Mouse (Mus musculus): ENCODE data around the gene Itga9. TPM values are rescaled to one million over a fixed set of nuclear protein-coding genes. Genes with fewer than 3 reads are reported as not detected.

Gene Itga9
- total RNA-seq, 4 experiments from 2014 or later = 24.9 to 42.6 (median 36.7) TPM

- no peak for DNase-seq (ENCODE audit: low spot score)
These were observed 209.1 kb downstream of the Itga9 start for GRCm38 (mm10) chr9:118815543-118815942.

DNA sequence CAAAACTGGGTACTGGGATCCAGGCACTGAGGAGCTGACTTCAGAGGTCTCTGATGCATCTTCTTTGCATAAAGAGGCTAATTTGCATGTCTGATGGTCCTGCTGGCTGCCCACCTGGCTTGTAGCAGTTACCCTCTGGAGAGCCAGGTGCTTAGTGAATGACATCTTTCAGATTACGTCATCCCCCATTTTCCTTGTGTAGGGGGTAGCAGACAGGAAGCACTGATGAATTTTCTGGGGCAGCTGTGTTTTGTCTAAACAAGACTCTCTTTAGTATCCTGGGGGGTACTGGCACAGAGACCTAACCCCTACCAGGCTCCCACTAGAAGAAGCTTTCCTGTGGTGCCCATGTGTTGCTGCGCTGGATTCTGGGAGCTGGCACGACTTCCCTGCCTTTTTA lies 212.0 kb downstream of the Itga9 start:
- DNase-seq (ENCODE audit: low spot score) = no peak

DNA sequence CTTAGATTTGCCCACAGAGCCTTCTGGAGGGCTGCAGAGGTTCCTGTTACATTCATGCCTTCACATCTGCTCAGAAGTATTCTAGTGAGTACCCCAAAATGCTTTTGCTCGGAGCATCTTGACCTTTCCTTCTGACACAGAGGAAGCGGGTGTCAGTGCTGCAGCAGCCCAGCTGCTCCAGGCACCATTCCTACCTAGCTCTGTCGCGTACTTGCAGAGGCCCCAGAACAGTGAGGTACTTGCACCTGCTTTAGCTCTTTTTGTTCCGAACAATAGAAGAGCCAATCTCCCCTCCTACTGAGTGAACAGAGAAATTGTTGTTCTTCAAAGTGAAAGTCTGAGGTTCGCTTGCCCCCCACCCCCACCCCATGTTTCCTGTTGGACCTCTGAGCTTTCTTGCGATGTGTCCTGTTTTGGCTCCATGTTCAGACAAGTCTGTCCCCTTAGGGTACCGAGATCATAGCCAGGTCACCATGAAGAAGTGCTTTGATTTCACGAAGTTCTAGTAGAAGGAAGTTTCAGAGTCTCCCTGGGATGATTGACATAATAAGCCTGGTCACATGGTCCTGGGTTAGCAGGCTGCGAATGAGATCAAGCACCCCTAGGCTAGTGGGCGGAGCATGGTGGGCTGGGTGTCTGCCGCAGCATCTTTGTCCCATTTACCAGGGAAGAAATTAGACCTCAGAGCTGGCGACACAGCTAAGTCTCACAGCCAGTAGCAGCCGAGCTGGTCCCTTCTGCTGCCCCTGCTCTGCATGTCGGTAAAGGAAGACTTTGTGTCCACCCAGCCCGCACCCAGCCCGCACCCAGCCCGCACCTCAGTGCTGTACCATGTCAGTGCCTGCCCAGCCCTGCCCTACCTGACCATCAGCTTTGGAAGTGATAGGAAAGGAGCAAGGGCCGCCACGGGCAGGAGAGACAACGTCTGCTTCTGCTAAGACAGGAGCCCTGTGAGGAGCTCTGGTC lies 215.0 kb downstream of the Itga9 start:
- DNase-seq (ENCODE audit: low spot score) = no peak

DNA sequence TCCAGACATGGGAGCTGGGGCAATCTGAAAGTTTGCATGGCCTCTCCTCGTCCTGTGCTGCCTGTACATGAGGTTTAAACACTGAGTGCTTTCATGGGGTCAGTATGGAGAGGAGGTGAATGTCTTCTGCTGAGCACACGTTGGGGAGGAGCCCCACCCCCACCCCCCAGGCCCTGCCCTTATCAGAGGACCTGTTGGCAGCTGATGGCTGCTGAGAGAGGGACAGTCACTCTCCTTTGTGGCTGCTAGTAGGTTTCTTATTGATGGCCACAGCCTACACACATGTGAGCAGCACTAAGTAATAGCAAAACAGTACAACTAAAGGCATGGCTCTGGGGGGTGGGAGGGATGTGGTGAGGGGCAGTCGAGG lies 215.7 kb downstream of the Itga9 start:
- no peak for DNase-seq (ENCODE audit: low spot score)

DNA sequence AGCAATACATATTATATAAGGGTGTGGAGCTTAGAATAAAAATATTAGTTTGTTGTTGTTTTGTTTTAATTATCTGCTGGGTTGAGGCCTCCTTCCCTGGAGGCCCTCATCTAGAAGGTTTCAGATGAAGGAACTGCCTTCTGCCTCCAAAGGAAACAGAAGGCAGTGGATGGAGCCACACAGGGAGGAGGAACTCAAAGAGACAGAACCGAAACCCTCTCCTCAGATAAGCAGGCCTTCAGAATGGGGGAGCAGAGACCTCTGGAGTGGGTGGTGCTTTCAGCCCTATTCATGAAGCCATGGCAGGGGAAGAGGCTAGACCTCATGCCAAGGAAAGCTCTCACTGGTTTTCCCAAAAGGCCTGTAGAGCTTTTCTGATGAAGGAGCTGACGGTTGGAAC lies 216.1 kb downstream of the Itga9 start:
- DNase-seq (ENCODE audit: low spot score) = no peak

GRCm38 (mm10) chr9:118831080-118831479 lies 224.6 kb downstream of the Itga9 start:
- peak; percentile 17 for DNase-seq (ENCODE audit: low spot score)

GRCm38 (mm10) chr9:118832533-118832932 lies 226.0 kb downstream of the Itga9 start:
- no peak for DNase-seq (ENCODE audit: low spot score)

GRCm38 (mm10) chr9:118833413-118833812 lies 226.9 kb downstream of the Itga9 start:
- no peak for DNase-seq (ENCODE audit: low spot score)

GRCm38 (mm10) chr9:118838910-118839667 lies 232.6 kb downstream of the Itga9 start:
- DNase-seq (ENCODE audit: low spot score) = no peak

DNA sequence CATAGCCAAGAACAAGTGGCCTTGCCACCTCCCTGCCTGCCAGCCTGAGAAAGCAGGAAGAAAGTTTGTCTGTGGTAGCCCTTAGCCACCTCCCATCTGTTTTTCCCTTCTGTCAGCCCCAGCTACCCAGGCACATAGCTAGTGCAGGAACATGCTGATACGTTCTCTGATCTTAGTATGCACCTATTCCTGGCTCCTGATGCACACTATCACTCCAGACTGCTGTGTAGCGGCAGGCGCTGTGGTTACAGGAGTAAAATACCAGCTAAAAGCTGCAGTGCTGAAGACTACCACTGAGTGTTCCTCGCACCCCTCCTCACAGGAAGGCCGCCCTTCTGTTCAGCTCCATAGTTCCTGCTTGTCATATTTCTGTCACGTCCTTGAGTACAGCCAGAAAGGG lies 234.8 kb downstream of the Itga9 start:
- DNase-seq (ENCODE audit: low spot score) = no peak

GRCm38 (mm10) chr9:118841907-118842432 lies 235.5 kb downstream of the Itga9 start:
- no peak for DNase-seq (ENCODE audit: low spot score)

GRCm38 (mm10) chr9:118843711-118844110 lies 237.2 kb downstream of the Itga9 start:
- DNase-seq (ENCODE audit: low spot score) = no peak

DNA sequence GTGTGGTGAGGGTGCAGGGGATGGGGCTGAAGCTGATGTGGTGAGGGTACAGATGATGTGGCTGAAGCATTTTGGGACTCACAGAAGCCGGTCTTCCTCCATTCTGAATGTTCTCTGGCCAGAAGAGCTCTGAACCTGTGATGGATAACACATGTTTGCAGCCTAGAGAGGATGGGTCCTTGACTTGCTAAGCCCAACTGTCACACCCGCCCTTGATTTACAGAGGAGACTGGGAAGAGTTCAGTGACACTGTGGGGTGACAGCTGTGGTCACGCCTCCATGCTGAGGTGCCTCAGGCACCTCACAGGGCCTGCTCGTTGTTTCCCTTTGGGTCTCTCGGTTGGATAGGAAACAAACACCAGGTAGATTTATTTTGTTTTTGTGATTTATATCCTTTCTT lies 238.5 kb downstream of the Itga9 start:
- no peak for DNase-seq (ENCODE audit: low spot score)

GRCm38 (mm10) chr9:118846766-118847165 lies 240.3 kb downstream of the Itga9 start:
- DNase-seq (ENCODE audit: low spot score) = no peak

- DNase-seq (ENCODE audit: low spot score) = peak; percentile 49
These were observed 250.2 kb downstream of the Itga9 start for GRCm38 (mm10) chr9:118856665-118857064.

DNA sequence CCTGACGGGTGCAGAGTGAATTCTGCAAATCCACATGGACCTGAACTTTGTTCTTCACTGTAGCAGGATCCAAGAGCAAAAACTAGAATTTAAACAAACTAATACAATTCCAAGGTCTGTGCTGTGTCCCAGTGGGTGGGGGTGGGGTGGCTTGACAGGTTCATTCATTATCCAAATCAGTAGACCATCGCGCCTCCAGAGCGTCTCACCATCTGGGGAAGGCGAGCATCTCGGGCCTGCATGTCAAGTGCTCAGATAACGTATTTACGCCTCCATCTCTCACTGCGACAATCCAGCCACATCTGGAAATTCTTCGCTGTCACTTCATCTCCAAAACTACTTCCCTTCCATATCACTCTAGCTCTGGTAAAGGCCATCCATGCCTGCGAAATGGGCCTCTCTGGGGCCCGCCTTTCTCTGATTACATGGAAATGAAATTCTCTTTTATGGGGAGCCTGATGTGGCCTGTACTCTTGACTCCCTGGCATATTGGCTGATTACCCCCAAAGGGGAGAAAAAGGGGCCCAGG lies 254.2 kb downstream of the Itga9 start:
- no peak for DNase-seq (ENCODE audit: low spot score)

DNA sequence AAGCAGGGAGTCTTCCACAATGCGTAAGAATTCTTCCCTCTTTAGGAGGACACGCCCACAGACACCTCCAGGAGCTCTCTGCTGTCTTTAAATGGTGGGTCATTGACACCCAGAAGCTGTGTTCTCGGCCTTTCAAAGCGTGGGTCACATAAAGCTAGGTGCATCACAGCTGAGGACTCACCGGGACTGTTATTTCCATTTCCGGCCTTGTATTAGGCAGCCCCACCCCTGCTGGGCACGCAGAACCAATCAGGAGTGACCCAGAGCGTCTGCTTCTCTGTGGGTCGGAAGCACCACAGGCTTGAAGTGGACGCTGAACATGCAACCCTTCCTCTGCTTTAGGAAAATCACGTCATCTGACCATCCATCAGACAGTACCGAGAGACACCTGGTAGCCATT lies 255.7 kb downstream of the Itga9 start:
- no peak for DNase-seq (ENCODE audit: low spot score)

DNA sequence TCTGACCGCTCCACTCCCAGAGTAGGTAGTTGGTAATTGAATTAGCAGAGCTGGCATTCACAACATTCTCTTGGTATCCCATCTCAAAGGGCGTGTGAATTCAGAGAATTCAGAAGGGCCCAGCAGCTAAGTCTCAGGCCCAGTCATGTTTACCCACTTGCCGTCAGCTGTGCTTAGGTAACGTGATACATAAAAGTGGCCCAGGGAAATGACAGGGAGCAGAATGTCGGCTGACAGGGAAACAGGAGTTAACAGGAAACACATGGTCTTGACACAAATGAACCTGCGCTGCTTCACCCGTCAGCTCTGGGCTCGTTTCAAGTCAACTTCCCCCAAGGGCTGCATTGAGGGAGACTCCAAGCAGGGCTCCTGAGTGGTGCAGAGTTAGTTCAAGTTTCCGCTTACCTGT lies 256.4 kb downstream of the Itga9 start:
- DNase-seq (ENCODE audit: low spot score) = no peak

DNA sequence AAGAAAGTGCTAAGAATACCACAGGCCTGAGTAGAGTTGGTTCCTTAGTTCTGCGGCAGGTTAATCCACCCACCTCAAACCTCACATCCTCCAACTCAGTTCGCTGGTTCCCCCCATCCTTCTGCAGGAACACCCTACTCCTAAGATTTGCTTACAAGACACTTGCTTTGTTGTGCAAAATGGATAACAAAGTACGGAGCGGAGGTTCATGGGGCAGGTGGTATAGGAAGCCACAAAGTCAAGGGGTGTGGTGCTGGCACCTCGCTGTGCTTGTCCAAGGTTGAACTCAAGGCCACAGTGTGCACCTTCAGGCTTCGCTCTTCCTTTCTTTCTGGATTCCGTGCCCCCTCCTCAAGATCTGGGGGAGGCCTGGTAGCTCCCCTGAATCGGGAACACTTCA lies 257.0 kb downstream of the Itga9 start:
- DNase-seq (ENCODE audit: low spot score) = no peak

DNA sequence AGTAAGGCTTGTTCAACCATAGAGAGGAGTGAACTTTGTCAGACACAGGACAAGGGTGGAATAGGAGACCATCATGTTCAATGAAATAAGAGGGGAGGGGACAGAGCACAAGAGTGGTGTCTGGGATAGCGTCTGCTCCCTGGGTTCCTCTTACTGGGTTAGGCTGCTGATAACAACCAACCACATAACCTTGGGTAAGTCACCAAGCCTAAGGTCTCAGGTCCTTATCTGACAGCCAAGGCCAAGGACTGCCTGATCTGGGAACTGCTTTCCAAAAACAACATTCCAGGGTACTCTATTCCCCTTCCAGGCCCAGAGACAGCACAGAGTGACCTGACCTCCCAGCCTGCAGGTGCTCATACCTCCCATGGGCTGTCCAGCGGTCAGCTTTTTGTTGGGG lies 260.5 kb downstream of the Itga9 start:
- no peak for DNase-seq (ENCODE audit: low spot score)

GRCm38 (mm10) chr9:118867851-118868250 lies 261.4 kb downstream of the Itga9 start:
- no peak for DNase-seq (ENCODE audit: low spot score)

GRCm38 (mm10) chr9:118871089-118871488 lies 264.6 kb downstream of the Itga9 start:
- DNase-seq (ENCODE audit: low spot score) = peak; percentile 63

Measured in heart, adult 8-10 months (tissue).